Mouse (Mus musculus) forebrain, embryonic 16.5 days (tissue): ENCODE results near the gene Slc29a3. TPM values are rescaled to one million over a fixed set of nuclear protein-coding genes. Genes with fewer than 3 reads are reported as not detected.
A peak's percentile ranks its signal among the peaks of the same experiment; 100 is the strongest.
"Not testable (repeated sequence)": the region's sequence is repeated elsewhere in the genome, so short reads cannot be mapped to it uniquely, and the experiment has no call there.

Experiments used
- ATAC-seq: fragments of 200-750 bp; cut with Nextera tagmentation; 2 replicates; pipeline ENCODE4 v1.8.0; 2017; ENCODE audit warnings: mild to moderate bottlenecking, moderate library complexity
- H3K27ac ChIP-seq: fragments of 300-500 bp; sonication (generic); 2 replicates; pipeline ENCODE4 v1.5.1; 2014; ENCODE audit warnings: low read length, control low read depth
- H3K27me3 ChIP-seq: fragments of 300-500 bp; sonication (generic); replicated peaks from 2 replicates; pipeline ENCODE4 v1.6.1; 2014; ENCODE audit warnings: low read length; ENCODE audit not compliant: control insufficient read depth, insufficient read depth
- H3K36me3 ChIP-seq: fragments of 300-500 bp; sonication (generic); 2 replicates; pipeline ENCODE4 v1.6.1; 2014; ENCODE audit not compliant: control insufficient read depth, insufficient read depth
- H3K4me1 ChIP-seq: fragments of 300-500 bp; sonication (generic); replicated peaks from 2 replicates; pipeline ENCODE4 v1.6.1; 2014; ENCODE audit warnings: low read length; ENCODE audit not compliant: control insufficient read depth, insufficient read depth
- H3K4me2 ChIP-seq: fragments of 300-500 bp; sonication (generic); 2 replicates; pipeline ENCODE4 v1.6.1; 2014; ENCODE audit warnings: mild to moderate bottlenecking, low read length, control low read depth
- H3K4me3 ChIP-seq: fragments of 300-500 bp; sonication (generic); replicated peaks from 2 replicates; pipeline ENCODE4 v1.5.1; 2014; ENCODE audit warnings: mild to moderate bottlenecking, low read length, control low read depth
- H3K9ac ChIP-seq: fragments of 300-500 bp; sonication (generic); replicated peaks from 2 replicates; pipeline ENCODE4 v1.6.1; 2014; ENCODE audit warnings: low read depth, low read length, control low read depth
- H3K9me3 ChIP-seq: fragments of 300-500 bp; sonication (generic); 2 replicates; pipeline ENCODE4 v1.6.1; 2016; ENCODE audit warnings: low read length; ENCODE audit not compliant: control insufficient read depth
- WGBS: fragments of 180-500 bp; shearing (Covaris S2); extraction: QIAGEN DNeasy Blood & Tissue Kit; methylation state at CpG from one replicate; pipeline ENCODE4 v1.1.7; 2014; 5-methylcytosine and 5-hydroxymethylcytosine counted together
- polyA plus RNA-seq: library from polyadenylated mRNA; unstranded; fragments of >200 nt; fragmentation: Nextera tagmentation; extraction: Ambion mirVana; gene quantifications from 2 replicates; pipeline ENCODE4 v1.2.1, GENCODE M21; 2015

Slc29a3 gene
- polyA plus RNA-seq, 1 experiment from 2014 or later, result 13.0 TPM

DNA sequence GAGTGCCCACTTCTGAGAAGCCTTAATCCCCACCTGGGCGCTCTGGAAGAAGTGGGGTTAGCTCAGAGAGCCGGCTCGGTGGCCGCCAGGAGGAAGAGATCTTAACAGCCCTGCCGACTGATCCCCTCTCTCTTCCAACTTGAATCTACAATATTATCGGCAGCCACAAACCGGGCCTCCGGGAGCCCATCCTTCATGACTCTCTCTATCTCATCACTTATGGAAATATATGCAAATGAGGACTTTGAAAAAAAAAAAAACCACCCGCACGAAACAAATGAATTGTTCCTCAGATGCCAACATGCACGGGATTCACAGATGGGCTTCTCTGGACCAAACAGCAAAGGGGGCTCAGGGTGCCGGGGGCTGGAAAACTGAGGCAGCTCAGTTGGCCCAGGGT lies 31.0 kb downstream of the Slc29a3 start:
- peak overlapping the region; percentile 33 for H3K27ac ChIP-seq
- WGBS, result 15% methylated on average over 12 of the region's 12 CpGs
- H3K4me2 ChIP-seq, result peak overlapping the region; percentile 36
- no peak overlapping the region for H3K4me3 ChIP-seq
- H3K27me3 ChIP-seq, result no peaks in the 10 kb centered on the region
- peak; percentile 51 for ATAC-seq
- no peaks in the 10 kb centered on the region for H3K36me3 ChIP-seq
- H3K4me1 ChIP-seq, result peaks cover 10% of the 10 kb centered on the region
- no peak overlapping the region for H3K9ac ChIP-seq
- no peaks in the 10 kb centered on the region for H3K9me3 ChIP-seq

DNA sequence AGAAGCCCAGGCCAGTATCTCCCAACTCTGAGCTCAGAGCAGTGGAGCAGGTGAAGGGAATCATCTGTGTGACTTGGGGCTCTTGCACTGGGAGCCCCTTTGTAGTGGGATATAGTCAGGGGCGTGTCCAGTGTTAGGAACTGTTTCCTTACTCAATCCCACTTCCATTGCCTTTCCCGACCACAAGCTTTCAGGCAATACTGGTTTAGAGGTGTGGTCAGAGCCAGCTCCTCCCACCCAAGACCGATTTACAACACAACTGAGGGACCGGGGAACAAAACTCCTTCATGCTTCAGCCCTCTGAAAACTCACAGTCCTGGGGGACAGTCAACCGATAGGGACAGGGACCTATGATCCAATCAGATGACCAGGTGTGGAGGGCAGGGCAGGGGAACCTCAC lies 32.1 kb downstream of the Slc29a3 start:
- ATAC-seq, result no peak
- Histone ChIP-seq H3K9ac (no peak overlapping the region), H3K27ac (no peak overlapping the region), H3K9me3 (no peaks in the 10 kb centered on the region), H3K36me3 (peaks cover 7% of the 10 kb centered on the region), H3K4me1 (peaks cover 10% of the 10 kb centered on the region), H3K4me2 (no peak overlapping the region), H3K4me3 (no peak overlapping the region), H3K27me3 (no peaks in the 10 kb centered on the region)
- WGBS, result 85% methylated on average over 5 of the region's 5 CpGs

DNA sequence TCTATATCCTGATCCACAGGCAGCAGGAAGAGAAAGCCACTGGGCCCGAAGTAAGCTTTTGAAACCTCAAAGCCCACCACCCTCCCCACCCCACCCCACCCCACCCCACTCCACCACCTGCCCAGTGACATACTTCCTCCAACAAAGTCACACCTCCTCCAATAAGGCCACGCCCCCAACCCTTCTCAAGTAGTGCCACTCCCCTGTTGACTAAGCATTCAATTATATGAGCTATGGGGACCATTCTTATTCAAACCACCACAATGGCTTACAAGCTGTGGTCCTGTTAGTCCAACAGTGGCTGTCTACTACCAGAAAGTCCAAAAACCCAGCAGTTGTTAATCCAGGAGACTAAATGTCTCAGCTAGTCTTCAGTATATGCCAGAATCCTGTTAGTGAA lies 34.1 kb downstream of the Slc29a3 start:
- no peak overlapping the region for H3K27ac ChIP-seq
- H3K27me3 ChIP-seq, result no peaks in the 10 kb centered on the region
- H3K4me2 ChIP-seq, result no peak overlapping the region
- H3K4me3 ChIP-seq, result no peak overlapping the region
- H3K36me3 ChIP-seq, result peaks cover 17% of the 10 kb centered on the region
- H3K9ac ChIP-seq, result no peak overlapping the region
- no peaks in the 10 kb centered on the region; the same call in 1 of the 2 replicates for H3K9me3 ChIP-seq
- 93% methylated on average over 2 of the region's 2 CpGs for WGBS
- peaks cover 10% of the 10 kb centered on the region for H3K4me1 ChIP-seq
- ATAC-seq, result no peak

DNA sequence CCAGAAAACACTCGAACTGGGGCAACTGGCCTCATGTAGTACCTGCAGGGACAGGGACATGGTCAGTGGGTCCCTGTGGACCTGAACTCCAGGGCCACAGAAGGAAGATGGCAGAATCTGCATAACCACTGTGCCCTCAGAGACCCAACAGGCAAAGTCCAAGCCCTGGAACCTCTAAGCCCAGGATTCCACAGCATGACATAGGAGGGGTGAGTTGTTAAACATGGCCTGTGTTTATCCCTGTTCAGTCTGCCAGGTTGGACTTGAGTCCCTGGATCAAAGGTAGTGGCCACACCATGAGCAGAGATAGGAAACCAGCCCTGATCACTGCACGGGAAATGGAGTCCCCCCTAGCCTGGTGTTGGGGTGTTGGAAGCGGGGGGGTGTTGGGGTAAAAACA lies 36.1 kb downstream of the Slc29a3 start:
- Histone ChIP-seq H3K4me2 (no peak overlapping the region), H3K36me3 (peaks cover 17% of the 10 kb centered on the region), H3K4me1 (peaks cover 5% of the 10 kb centered on the region), H3K27ac (no peak overlapping the region), H3K9me3 (no peaks in the 10 kb centered on the region; the same call in 1 of the 2 replicates), H3K4me3 (no peak overlapping the region), H3K27me3 (no peaks in the 10 kb centered on the region), H3K9ac (no peak overlapping the region)
- WGBS, result 93% methylated on average over 3 of the region's 3 CpGs
- ATAC-seq, result no peak

DNA sequence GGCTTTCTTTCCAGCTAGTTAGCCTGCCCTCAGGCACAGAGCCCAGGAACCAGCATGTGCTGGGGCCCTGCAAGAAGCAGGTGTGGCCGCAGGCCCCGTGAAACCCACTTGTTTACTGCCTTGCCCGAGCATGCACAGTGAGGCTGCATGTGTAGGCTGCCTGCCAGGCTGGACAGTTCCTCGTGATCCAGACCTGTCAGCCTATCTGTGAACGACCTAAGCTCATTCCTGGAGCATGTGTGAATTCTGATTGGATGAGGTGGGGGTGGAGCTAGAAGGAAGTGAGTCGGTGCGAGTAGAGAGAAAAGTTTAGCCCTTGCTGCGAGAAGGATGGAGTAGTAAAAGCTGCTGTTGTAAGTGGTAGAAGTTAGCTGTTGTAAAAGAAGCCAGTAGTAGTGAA lies 40.3 kb downstream of the Slc29a3 start:
- H3K27me3 ChIP-seq, H3K27ac ChIP-seq, ATAC-seq, H3K4me1 ChIP-seq, H3K9me3 ChIP-seq, H3K4me2 ChIP-seq, H3K9ac ChIP-seq, H3K4me3 ChIP-seq: not testable (repeated sequence)
- peaks cover 17% of the 10 kb centered on the region for H3K36me3 ChIP-seq
- 57% methylated on average over 8 of the region's 8 CpGs for WGBS

DNA sequence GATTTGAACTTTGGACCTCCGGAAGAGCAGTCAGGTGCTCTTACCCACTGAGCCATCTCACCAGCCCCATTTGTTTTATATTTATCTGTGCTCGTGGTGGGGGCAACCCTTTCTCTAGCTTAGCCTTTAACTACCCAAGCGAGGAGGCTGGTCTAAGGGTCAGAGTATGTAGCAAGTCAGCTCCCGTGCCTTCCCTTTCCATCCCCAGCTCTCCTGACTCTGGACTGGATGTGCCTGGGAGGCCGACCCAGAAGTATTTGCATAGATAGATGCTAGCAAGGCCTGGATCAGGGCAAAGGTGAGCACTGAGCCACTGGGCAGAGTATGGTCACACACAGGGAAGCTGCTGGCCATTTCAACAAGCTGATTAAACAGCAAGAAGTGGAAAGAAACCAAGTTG lies 43.8 kb downstream of the Slc29a3 start:
- H3K9ac ChIP-seq, result no peak overlapping the region
- H3K27me3 ChIP-seq, result no peaks in the 10 kb centered on the region
- H3K4me1 ChIP-seq, result no peaks in the 10 kb centered on the region
- no peaks in the 10 kb centered on the region; the same call in 1 of the 2 replicates for H3K9me3 ChIP-seq
- H3K27ac ChIP-seq, result no peak overlapping the region
- H3K4me3 ChIP-seq, result no peak overlapping the region
- H3K4me2 ChIP-seq, result no peak overlapping the region
- 87% methylated on average over 5 of the region's 5 CpGs for WGBS
- peaks cover under 1% of the 10 kb centered on the region; the same call in 1 of the 2 replicates for H3K36me3 ChIP-seq
- no peak for ATAC-seq

DNA sequence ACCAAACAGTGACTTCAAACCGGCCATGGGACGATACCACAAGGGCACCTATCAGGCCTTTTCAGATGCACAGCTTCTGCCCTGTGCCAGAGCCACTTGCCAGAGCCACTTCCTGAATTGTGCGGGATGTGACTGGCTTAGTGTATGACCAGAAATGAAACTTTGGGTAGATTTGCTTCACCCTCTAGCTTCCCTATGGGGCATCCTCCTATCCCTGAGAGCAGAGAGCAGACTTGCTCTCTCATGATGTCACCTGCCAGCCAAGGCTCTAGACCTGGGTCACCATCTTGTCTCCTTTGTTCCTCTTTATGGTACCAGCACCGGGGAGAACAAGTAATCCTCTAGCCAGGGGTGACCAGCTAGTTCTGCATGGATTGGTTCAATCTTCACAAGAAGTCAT lies 46.3 kb downstream of the Slc29a3 start:
- Histone ChIP-seq H3K4me3 (no peak overlapping the region), H3K36me3 (no peaks in the 10 kb centered on the region), H3K9me3 (no peaks in the 10 kb centered on the region), H3K27ac (no peak overlapping the region), H3K27me3 (no peaks in the 10 kb centered on the region), H3K4me1 (no peaks in the 10 kb centered on the region), H3K9ac (no peak overlapping the region), H3K4me2 (no peak overlapping the region)
- 88% methylated on average over 4 of the region's 4 CpGs for WGBS
- no peak for ATAC-seq

DNA sequence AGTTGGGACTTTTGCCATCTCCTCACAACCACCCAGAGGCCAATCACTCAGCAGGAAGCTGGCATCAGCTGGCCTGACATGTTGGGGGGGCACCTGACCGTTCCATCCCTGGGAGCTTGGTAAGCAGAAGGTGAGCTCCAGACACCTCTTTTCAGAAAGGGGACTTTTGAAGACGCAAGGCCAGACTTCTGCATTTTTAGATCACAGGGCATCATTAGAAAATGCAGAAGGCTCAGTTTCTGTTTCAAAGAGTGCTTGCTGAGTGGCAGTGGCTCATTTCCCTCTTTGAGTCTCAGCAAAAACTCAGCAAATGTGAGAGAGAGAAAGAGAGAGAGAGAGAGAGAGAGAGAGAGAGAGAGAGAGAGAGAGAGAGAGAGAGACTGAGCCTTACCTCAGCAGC lies 47.5 kb downstream of the Slc29a3 start:
- no peak overlapping the region for H3K9ac ChIP-seq
- no peak overlapping the region for H3K27ac ChIP-seq
- WGBS, result 68% methylated on average over 2 of the region's 2 CpGs
- no peaks in the 10 kb centered on the region for H3K9me3 ChIP-seq
- H3K36me3 ChIP-seq, result no peaks in the 10 kb centered on the region
- H3K4me2 ChIP-seq, result no peak overlapping the region
- no peak for ATAC-seq
- H3K27me3 ChIP-seq, result no peaks in the 10 kb centered on the region
- no peak overlapping the region for H3K4me3 ChIP-seq
- H3K4me1 ChIP-seq, result no peaks in the 10 kb centered on the region

DNA sequence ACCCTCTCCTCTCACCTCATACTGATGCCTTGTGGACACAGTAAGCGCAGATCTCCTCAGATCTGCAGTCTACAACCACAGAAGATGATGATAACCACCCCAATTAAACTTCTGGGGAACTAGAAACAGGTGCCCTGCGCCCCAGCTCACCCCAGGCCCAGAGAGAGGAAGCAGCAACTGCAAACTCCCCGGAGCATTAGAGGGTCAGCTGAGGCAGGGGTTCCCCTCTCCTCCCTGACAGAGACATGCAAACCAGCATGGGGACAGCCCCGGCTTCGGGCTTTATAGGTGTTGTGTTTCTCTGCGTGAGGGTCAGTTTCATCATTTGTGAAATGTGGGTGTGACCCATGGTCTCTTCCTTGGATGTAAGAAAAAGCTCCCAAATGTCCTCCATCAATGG lies 54.8 kb downstream of the Slc29a3 start:
- WGBS, result 85% methylated on average over 6 of the region's 6 CpGs
- ATAC-seq, result no peak
- H3K27ac ChIP-seq, result no peak overlapping the region

DNA sequence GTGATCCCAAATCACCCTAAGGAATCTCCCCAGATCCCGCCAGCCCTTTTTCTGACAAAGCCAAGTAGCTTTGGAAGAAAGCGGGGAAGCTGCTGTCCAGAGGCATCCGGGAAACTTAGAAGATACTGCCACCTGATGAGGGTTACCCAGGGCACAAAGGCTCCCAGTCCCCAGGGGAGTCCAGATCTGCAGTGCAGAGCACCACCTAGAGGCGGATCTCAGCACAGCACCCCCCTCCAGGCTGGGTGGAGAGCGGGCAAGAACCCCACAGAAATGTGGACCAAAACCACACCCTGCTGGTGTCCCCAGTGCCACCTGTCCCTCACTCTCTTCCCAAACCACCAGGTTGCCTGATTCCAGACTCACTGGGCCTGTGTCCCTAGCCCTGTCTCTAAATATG lies 55.6 kb downstream of the Slc29a3 start:
- Histone ChIP-seq H3K9ac (no peak overlapping the region), H3K4me2 (no peak overlapping the region), H3K36me3 (no peaks in the 10 kb centered on the region), H3K9me3 (no peaks in the 10 kb centered on the region), H3K27ac (no peak overlapping the region), H3K4me3 (no peak overlapping the region), H3K27me3 (no peaks in the 10 kb centered on the region), H3K4me1 (peaks cover 4% of the 10 kb centered on the region)
- ATAC-seq, result peak; percentile 57; the same call in 1 of the 2 replicates
- 9% methylated on average over 5 of the region's 5 CpGs for WGBS

More for the DNA sequence above, 54.8 kb downstream of the Slc29a3 start:
- no peaks in the 10 kb centered on the region for H3K27me3 ChIP-seq
- no peak overlapping the region for H3K4me3 ChIP-seq
- no peaks in the 10 kb centered on the region for H3K9me3 ChIP-seq
- no peaks in the 10 kb centered on the region for H3K4me1 ChIP-seq
- H3K9ac ChIP-seq, result no peak overlapping the region
- no peak overlapping the region for H3K4me2 ChIP-seq
- H3K36me3 ChIP-seq, result no peaks in the 10 kb centered on the region
